Mouse (Mus musculus) liver, embryonic 15.5 days (tissue): ENCODE measurements around the gene Sla2. TPM values are rescaled to one million over a fixed set of nuclear protein-coding genes. Genes with fewer than 3 reads are reported as not detected.
"Not testable (repeated sequence)": the region's sequence is repeated elsewhere in the genome, so short reads cannot be mapped to it uniquely, and the experiment has no call there.

ENCODE experiments used
- ATAC-seq: fragments of 200-750 bp; cut with Nextera tagmentation; 2 replicates; pipeline ENCODE4 v1.8.0; 2017; ENCODE audit warnings: moderate number of reproducible peaks, mild to moderate bottlenecking, moderate library complexity; ENCODE audit not compliant: insufficient read depth
- H3K27ac ChIP-seq: fragments of 300-500 bp; sonication (generic); replicated peaks from 2 replicates; pipeline ENCODE4 v1.5.1; 2015; ENCODE audit warnings: mild to moderate bottlenecking, inconsistent platforms
- H3K27me3 ChIP-seq: fragments of 300-500 bp; sonication (generic); 2 replicates; pipeline ENCODE4 v1.6.1; 2015; ENCODE audit warnings: mild to moderate bottlenecking, inconsistent platforms
- H3K36me3 ChIP-seq: fragments of 300-500 bp; sonication (generic); replicated peaks from 2 replicates; pipeline ENCODE4 v1.6.1; 2015; ENCODE audit warnings: moderate library complexity, mild to moderate bottlenecking, inconsistent platforms
- H3K4me1 ChIP-seq: fragments of 300-500 bp; sonication (generic); replicated peaks from 2 replicates; pipeline ENCODE4 v1.6.1; 2015; ENCODE audit warnings: inconsistent platforms
- H3K4me2 ChIP-seq: fragments of 300-500 bp; sonication (generic); 2 replicates; pipeline ENCODE4 v1.6.1; 2015; ENCODE audit warnings: moderate library complexity, mild to moderate bottlenecking, inconsistent platforms
- H3K4me3 ChIP-seq: fragments of 300-500 bp; sonication (generic); replicated peaks from 2 replicates; pipeline ENCODE4 v1.5.1; 2015; ENCODE audit warnings: mild to moderate bottlenecking, inconsistent platforms
- H3K9ac ChIP-seq: fragments of 300-500 bp; sonication (generic); 2 replicates; pipeline ENCODE4 v1.6.1; 2015; ENCODE audit warnings: moderate library complexity, mild to moderate bottlenecking, inconsistent platforms
- H3K9me3 ChIP-seq: fragments of 300-500 bp; sonication (generic); replicated peaks from 2 replicates; pipeline ENCODE4 v1.6.1; 2016; ENCODE audit warnings: inconsistent platforms
- WGBS: fragments of 180-500 bp; shearing (Covaris S2); methylation state at CpG from one replicate; pipeline ENCODE4 v1.1.7; 2015; ENCODE audit warnings: mixed read lengths; ENCODE audit not compliant: insufficient replicate concordance; 5-methylcytosine and 5-hydroxymethylcytosine counted together
- polyA plus RNA-seq: library from polyadenylated mRNA; unstranded; fragments of >200 nt; fragmentation: Nextera tagmentation; extraction: Ambion mirVana; gene quantifications from 2 replicates; pipeline ENCODE4 v1.2.1, GENCODE M21; 2015

Sla2 gene
- polyA plus RNA-seq = 2.1 TPM in 2 replicates

DNA sequence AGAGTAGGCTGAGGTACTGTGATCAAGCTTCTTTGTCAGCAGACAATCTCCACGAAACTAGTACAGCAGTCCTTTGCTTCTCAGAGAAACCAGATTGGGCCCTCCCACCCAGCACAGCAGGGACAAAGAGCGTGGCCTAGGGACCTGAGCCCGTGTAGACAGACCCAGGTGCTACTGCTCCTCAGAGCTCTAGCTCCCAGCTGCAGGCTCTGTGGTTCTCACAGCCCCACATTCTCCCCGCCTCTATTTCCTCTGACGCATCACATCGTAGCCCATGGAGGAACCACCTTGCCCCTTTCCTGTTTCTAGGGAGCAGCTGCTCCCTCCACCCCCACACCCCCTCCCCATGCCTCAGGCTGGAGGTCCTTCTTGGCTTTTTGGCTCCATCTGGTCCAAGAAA lies at the start of gene Sla2:
Sla2 (minus strand) TSS at position 176 of the 400 bp plus-strand sequence.
- H3K9me3 ChIP-seq = no peaks in the 10 kb centered on the region
- peaks cover 43% of the 10 kb centered on the region for H3K4me1 ChIP-seq
- H3K4me3 ChIP-seq = no peak within 1 kb of the TSS
- H3K9ac ChIP-seq = no peak within 1 kb of the TSS
- H3K27me3 ChIP-seq = 0 out of 2 replicates have a peak, but pooled peaks cover 3% of the 10 kb centered on the region
- no peaks in the 10 kb centered on the region for H3K36me3 ChIP-seq
- no peak for ATAC-seq
- no peak within 1 kb of the TSS for H3K27ac ChIP-seq
- WGBS = 26% methylated on average over 6 of the region's 6 CpGs
- no peak within 1 kb of the TSS for H3K4me2 ChIP-seq

- WGBS = 80% methylated on average over 6 of the region's 6 CpGs
- no peak overlapping the region for H3K4me2 ChIP-seq
- H3K36me3 ChIP-seq = peaks cover 57% of the 10 kb centered on the region
- no peak overlapping the region for H3K9ac ChIP-seq
- peaks cover 3% of the 10 kb centered on the region for H3K4me1 ChIP-seq
- no peak for ATAC-seq
- H3K27me3 ChIP-seq = no peaks in the 10 kb centered on the region
- H3K27ac ChIP-seq = no peak overlapping the region
- H3K9me3 ChIP-seq = no peaks in the 10 kb centered on the region
- H3K4me3 ChIP-seq = no peak overlapping the region
Observed at GRCm38 (mm10) chr2:156935005-156935404, 48.0 kb upstream of the Sla2 start.

DNA sequence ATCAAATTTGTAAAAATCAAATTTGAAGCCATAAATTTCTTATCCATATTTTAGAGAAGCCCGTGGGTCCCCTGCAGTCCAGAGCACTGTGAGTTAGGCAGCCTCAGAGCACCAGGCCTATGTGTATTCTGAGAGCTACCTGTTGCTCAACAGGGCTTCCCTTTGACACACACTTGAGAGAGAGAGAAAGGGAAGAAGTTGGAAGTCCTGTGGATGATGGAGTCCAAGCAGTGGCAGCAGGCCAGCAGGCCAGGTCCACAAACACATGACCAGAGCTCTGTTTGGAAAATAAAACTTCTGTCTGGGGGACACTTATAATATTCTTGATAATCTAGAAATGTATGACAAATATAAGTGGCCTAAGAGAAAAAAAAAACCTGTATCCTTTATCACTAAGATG lies 46.4 kb upstream of the Sla2 start:
- Histone ChIP-seq H3K9me3 (no peaks in the 10 kb centered on the region), H3K4me2 (no peak overlapping the region), H3K4me1 (peaks cover 16% of the 10 kb centered on the region), H3K4me3 (no peak overlapping the region), H3K27ac (0 out of 2 replicates have a peak overlapping the region, but pooled peaks have one; percentile 7), H3K36me3 (peaks cover 65% of the 10 kb centered on the region), H3K27me3 (no peaks in the 10 kb centered on the region), H3K9ac (no peak overlapping the region)
- WGBS = 66% methylated on average over 1 of the region's 1 CpGs
- no peak for ATAC-seq

DNA sequence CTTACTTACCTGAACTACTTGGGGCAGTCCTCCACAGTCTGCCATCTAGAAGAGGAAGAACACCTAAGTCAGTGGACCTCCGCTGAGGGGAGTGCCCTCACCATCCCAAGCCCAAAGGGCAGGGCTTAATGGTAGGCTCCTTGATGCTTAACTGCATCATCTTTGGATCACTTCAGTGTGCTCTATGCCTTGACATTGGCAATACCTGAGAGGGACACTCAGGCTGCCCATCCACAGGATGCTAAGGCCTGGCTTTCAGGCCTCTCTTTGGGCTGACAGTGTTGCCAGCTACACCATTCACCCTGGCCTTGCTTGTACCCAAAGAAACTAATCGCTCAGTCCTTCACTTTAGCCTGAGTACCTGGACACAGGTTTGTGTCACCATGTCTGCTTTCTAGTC lies 44.4 kb upstream of the Sla2 start:
- Histone ChIP-seq H3K36me3 (peaks cover 59% of the 10 kb centered on the region), H3K9me3 (no peaks in the 10 kb centered on the region), H3K4me3 (no peak overlapping the region), H3K9ac (no peak overlapping the region), H3K27me3 (no peaks in the 10 kb centered on the region), H3K4me2 (no peak overlapping the region), H3K27ac (0 out of 2 replicates have a peak overlapping the region, but pooled peaks have one; percentile 6), H3K4me1 (peaks cover 35% of the 10 kb centered on the region)
- 89% methylated on average over 2 of the region's 2 CpGs for WGBS
- no peak for ATAC-seq

DNA sequence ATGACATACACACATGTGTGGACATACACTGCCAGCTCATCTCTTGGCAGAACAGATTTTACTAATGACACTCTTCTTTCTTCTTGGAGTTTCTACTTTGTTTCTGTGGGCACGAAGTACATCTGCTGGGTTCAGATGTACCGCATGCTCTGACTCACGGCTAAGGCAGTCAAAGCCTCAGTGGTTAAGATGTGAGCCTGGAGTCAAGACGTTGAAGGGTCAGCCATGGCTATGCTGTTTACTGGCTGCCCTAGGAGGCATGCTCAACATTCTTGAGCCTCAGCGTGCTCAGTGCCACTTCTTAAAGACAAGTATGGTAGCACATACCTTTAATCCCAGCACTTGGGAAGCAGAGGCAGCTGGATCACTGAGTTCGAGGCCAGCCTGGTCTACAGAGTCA lies 43.6 kb upstream of the Sla2 start:
- ATAC-seq = no peak
- Histone ChIP-seq H3K4me3 (no peak overlapping the region), H3K9me3 (no peaks in the 10 kb centered on the region), H3K27ac (no peak overlapping the region), H3K9ac (no peak overlapping the region), H3K27me3 (no peaks in the 10 kb centered on the region), H3K4me2 (no peak overlapping the region), H3K36me3 (peaks cover 59% of the 10 kb centered on the region), H3K4me1 (peaks cover 44% of the 10 kb centered on the region)
- 85% methylated on average over 6 of the region's 6 CpGs for WGBS

- no peaks in the 10 kb centered on the region for H3K9me3 ChIP-seq
- ATAC-seq = no peak
- H3K36me3 ChIP-seq = peaks cover 57% of the 10 kb centered on the region
- H3K4me1 ChIP-seq = peaks cover 53% of the 10 kb centered on the region
- no peaks in the 10 kb centered on the region for H3K27me3 ChIP-seq
- WGBS = 59% methylated on average over 11 of the region's 11 CpGs
- no peak overlapping the region for H3K4me2 ChIP-seq
- H3K4me3 ChIP-seq = no peak overlapping the region
- no peak overlapping the region for H3K27ac ChIP-seq
- H3K9ac ChIP-seq = no peak overlapping the region
Observed at GRCm38 (mm10) chr2:156929519-156930120, 42.6 kb upstream of the Sla2 start.

- Histone ChIP-seq H3K4me2 (no peak overlapping the region), H3K4me3 (no peak overlapping the region), H3K4me1 (peaks cover 62% of the 10 kb centered on the region), H3K27ac (no peak overlapping the region), H3K27me3 (no peaks in the 10 kb centered on the region), H3K36me3 (peaks cover 55% of the 10 kb centered on the region), H3K9me3 (no peaks in the 10 kb centered on the region), H3K9ac (no peak overlapping the region)
- 84% methylated on average over 6 of the region's 6 CpGs for WGBS
- no peak for ATAC-seq
Observed at GRCm38 (mm10) chr2:156928606-156929005, 41.6 kb upstream of the Sla2 start.

GRCm38 (mm10) chr2:156927663-156928062 lies 40.7 kb upstream of the Sla2 start:
- H3K27ac ChIP-seq = 0 out of 2 replicates have a peak overlapping the region, but pooled peaks have one; percentile 39
- 73% methylated on average over 6 of the region's 6 CpGs for WGBS
- ATAC-seq = no peak

GRCm38 (mm10) chr2:156925611-156926010 lies 38.6 kb upstream of the Sla2 start:
- 67% methylated on average over 3 of the region's 3 CpGs for WGBS
- Histone ChIP-seq H3K36me3 (peaks cover 40% of the 10 kb centered on the region), H3K4me1 (peaks cover 72% of the 10 kb centered on the region), H3K27ac (peak overlapping the region; percentile 88)
- H3K9me3 ChIP-seq, ATAC-seq, H3K4me2 ChIP-seq, H3K27me3 ChIP-seq, H3K9ac ChIP-seq, H3K4me3 ChIP-seq: not testable (repeated sequence)

More at GRCm38 (mm10) chr2:156927663-156928062, 40.7 kb upstream of the Sla2 start:
- Histone ChIP-seq H3K4me1 (peaks cover 71% of the 10 kb centered on the region), H3K4me2 (no peak overlapping the region), H3K4me3 (no peak overlapping the region), H3K9me3 (no peaks in the 10 kb centered on the region), H3K9ac (no peak overlapping the region), H3K27me3 (no peaks in the 10 kb centered on the region), H3K36me3 (peaks cover 53% of the 10 kb centered on the region)

GRCm38 (mm10) chr2:156925075-156925474 lies 38.1 kb upstream of the Sla2 start:
- peaks cover 34% of the 10 kb centered on the region for H3K36me3 ChIP-seq
- H3K4me3 ChIP-seq, H3K9me3 ChIP-seq, H3K27me3 ChIP-seq, H3K9ac ChIP-seq: not testable (repeated sequence)
- H3K27ac ChIP-seq = peak overlapping the region; percentile 88
- WGBS = 73% methylated on average over 4 of the region's 4 CpGs
- peaks cover 70% of the 10 kb centered on the region for H3K4me1 ChIP-seq
- peak overlapping the region; percentile 46; the same call in 1 of the 2 replicates for H3K4me2 ChIP-seq
- ATAC-seq = peak; percentile 14

- Histone ChIP-seq H3K4me2 (peak overlapping the region; percentile 46), H3K27me3 (no peaks in the 10 kb centered on the region), H3K36me3 (peaks cover 27% of the 10 kb centered on the region), H3K27ac (peak overlapping the region; percentile 88), H3K4me1 (peaks cover 68% of the 10 kb centered on the region), H3K9me3 (no peaks in the 10 kb centered on the region), H3K9ac (no peak overlapping the region), H3K4me3 (no peak overlapping the region)
- 7% methylated on average over 3 of the region's 3 CpGs for WGBS
- ATAC-seq = peak; percentile 94
Observed at GRCm38 (mm10) chr2:156924210-156924898, 37.4 kb upstream of the Sla2 start.
